ENCODE assay signal across 16 mouse cellular contexts in genomic region chr6:109542980-109543976, GRCm38 (mm10).
DNase-seq lines count a peak whose midpoint lies in the region; ATAC-seq lines count a peak whose summit lies in the region.
"Had no signal": no experiment of that assay in that cellular context is flagged by ENCODE, and none has a peak within 500 bp of the region (broad histone marks: within the 10 kb centered on the region; RNA-seq: fewer than 3 reads in every experiment).

No protein-coding gene starts in this region.

- no peaks in the 10 kb centered on the region for H3K27me3 ChIP-seq in forebrain, embryonic 15.5 days
- H3K27me3 ChIP-seq in midbrain, embryonic 10.5 days (ENCODE audit: low read depth, poor library complexity, severe bottlenecking): no peaks in the 10 kb centered on the region
- H3K27me3 ChIP-seq: liver, embryonic 13.5 days had no signal

- WGBS in forebrain, embryonic 15.5 days: 32% methylated on average over 7 of the region's 7 CpGs
- WGBS in midbrain, embryonic 10.5 days: 58% methylated on average over 7 of the region's 7 CpGs

- no peaks in the 10 kb centered on the region for H3K9me3 ChIP-seq in forebrain, embryonic 15.5 days
- no peaks in the 10 kb centered on the region for H3K9me3 ChIP-seq in midbrain, embryonic 10.5 days (replicated peaks)

- peak; percentile 56 for DNase-seq in left cerebral cortex, postnatal 4 days
- no peak for DNase-seq in left cerebral cortex, adult 11 months (ENCODE audit: low spot score)
- peak; percentile 29 for DNase-seq in midbrain, embryonic 10.5 days (ENCODE audit: low spot score)
- peak; percentile 91 for DNase-seq in retina, postnatal 1 day
- no peak for DNase-seq in right cerebral cortex, postnatal 4 days
- DNase-seq in gastrocnemius, postnatal 25 days: no peak
- DNase-seq in adrenal gland, postnatal 4 days (ENCODE audit: low spot score in 2 of 2): no peak
- DNase-seq: B cell, adult 2 months; cerebellum, adult 18-20 months; gastrocnemius, postnatal 14 days; heart, postnatal 10 days; kidney, postnatal 14 days; liver, embryonic 13.5 days; spleen, adult 18-20 months; thymus, adult 2 months had no signal

- no peak overlapping the region for H3K27ac ChIP-seq in forebrain, embryonic 15.5 days (replicated peaks)
- no peak overlapping the region for H3K27ac ChIP-seq in midbrain, embryonic 10.5 days (replicated peaks)
- H3K27ac ChIP-seq: liver, embryonic 13.5 days had no signal

- H3K4me3 ChIP-seq in forebrain, embryonic 15.5 days: no peak overlapping the region
- H3K4me3 ChIP-seq in midbrain, embryonic 10.5 days: no peak overlapping the region
- H3K4me3 ChIP-seq: liver, embryonic 13.5 days had no signal

- no peaks in the 10 kb centered on the region for H3K36me3 ChIP-seq in forebrain, embryonic 15.5 days
- H3K36me3 ChIP-seq in midbrain, embryonic 10.5 days: no peaks in the 10 kb centered on the region
- H3K36me3 ChIP-seq: liver, embryonic 13.5 days had no signal

- no peak overlapping the region for H3K4me2 ChIP-seq in forebrain, embryonic 15.5 days (replicated peaks)
- H3K4me2 ChIP-seq: liver, embryonic 13.5 days had no signal

- H3K9ac ChIP-seq in forebrain, embryonic 15.5 days (replicated peaks): no peak overlapping the region
- H3K9ac ChIP-seq: liver, embryonic 13.5 days had no signal

- intact Hi-C loops in left cerebral cortex, postnatal 4 days (cut with DNase I): no loop called here

- H3K4me1 ChIP-seq in forebrain, embryonic 15.5 days: peaks cover 6% of the 10 kb centered on the region
- H3K4me1 ChIP-seq in midbrain, embryonic 10.5 days: 0 out of 2 replicates have a peak, but pooled peaks cover 4% of the 10 kb centered on the region
- H3K4me1 ChIP-seq: liver, embryonic 13.5 days had no signal

- peak; percentile 97 for ATAC-seq in forebrain, embryonic 15.5 days (replicated peaks)

Comparison
In these comparisons a context has a peak if more than half of its experiments do, and no peak if none do; other contexts are left out.
1. DNase-seq: peak in left cerebral cortex, postnatal 4 days (single experiment), midbrain, embryonic 10.5 days (single experiment) and retina, postnatal 1 day (single experiment); none in left cerebral cortex, adult 11 months (single experiment), right cerebral cortex, postnatal 4 days (single experiment), gastrocnemius, postnatal 25 days (single experiment) and adrenal gland, postnatal 4 days (0 of 2).